Mouse (Mus musculus) cerebral cortex, adult 2 months (tissue): ENCODE measurements around the gene Tmem108.

ENCODE experiments used
- WGBS: fragments of 180-500 bp; shearing (Covaris S2); methylation state at CpG from one replicate; pipeline ENCODE4 v1.1.7; 2018; 5-methylcytosine and 5-hydroxymethylcytosine counted together

Gene Tmem108

GRCm38 (mm10) chr9:103444656-103445055 lies 317.0 kb downstream of the Tmem108 start:
- 93% methylated on average over 5 of the region's 5 CpGs for WGBS

- 72% methylated on average over 7 of the region's 7 CpGs for WGBS
Measured at GRCm38 (mm10) chr9:103443824-103444185, 317.8 kb downstream of the Tmem108 start.

GRCm38 (mm10) chr9:103443121-103443823 lies 318.4 kb downstream of the Tmem108 start:
- 52% methylated on average over 13 of the region's 13 CpGs for WGBS

GRCm38 (mm10) chr9:103440597-103440996 lies 321.0 kb downstream of the Tmem108 start:
- WGBS: 81% methylated on average over 3 of the region's 3 CpGs

GRCm38 (mm10) chr9:103437104-103437503 lies 324.5 kb downstream of the Tmem108 start:
- 65% methylated on average over 5 of the region's 5 CpGs for WGBS

- WGBS: 57% methylated on average over 4 of the region's 4 CpGs
Measured at GRCm38 (mm10) chr9:103434116-103434515, 327.5 kb downstream of the Tmem108 start.
